Mouse (Mus musculus) myocyte (in vitro differentiated cells): Measurements from ENCODE around the gene Ypel3. TPM values are rescaled to one million over a fixed set of nuclear protein-coding genes. Genes with fewer than 3 reads are reported as not detected.

ENCODE experiments used
- H3K27me3 ChIP-seq: one replicate; pipeline ENCODE4 v1.6.1; 2011; ENCODE audit not compliant: control insufficient read depth, insufficient read depth, insufficient read length
- H3K36me3 ChIP-seq: one replicate; pipeline ENCODE4 v1.6.1; 2011; ENCODE audit not compliant: control insufficient read depth, insufficient read depth
- H3K4me2 ChIP-seq: one replicate; pipeline ENCODE4 v1.6.1; 2011; ENCODE audit warnings: low read depth, control low read depth
- H3K4me3 ChIP-seq: one replicate; pipeline ENCODE4 v1.5.1; 2011; ENCODE audit warnings: mild to moderate bottlenecking, control low read depth, moderate library complexity
- H3K79me2 ChIP-seq: one replicate; pipeline ENCODE4 v1.6.1; 2011; ENCODE audit not compliant: control insufficient read depth, insufficient read depth
- H3ac ChIP-seq: one replicate; pipeline ENCODE4 v1.6.1; 2011; ENCODE audit not compliant: control insufficient read depth, insufficient read length
- CEBPB ChIP-seq: IDR thresholded peaks from 2 replicates; pipeline ENCODE4 v1.6.1; 2011; ENCODE audit warnings: mild to moderate bottlenecking, moderate library complexity; ENCODE audit not compliant: poor library complexity, insufficient read depth, severe bottlenecking
- E2F4 ChIP-seq: IDR thresholded peaks from one replicate; pipeline ENCODE4 v1.6.1; 2011; ENCODE audit warnings: mild to moderate bottlenecking, control low read depth, moderate library complexity; ENCODE audit not compliant: insufficient read depth
- MAX ChIP-seq: IDR thresholded peaks from one replicate; pipeline ENCODE4 v1.6.1; 2011; ENCODE audit warnings: low read depth, mild to moderate bottlenecking, control low read depth
- MYOD1 ChIP-seq, 3 experiments: IDR thresholded peaks; one replicate each; pipeline ENCODE4 v1.6.1; 2011; ENCODE audit warnings: control low read depth in 2 of 3, low read depth in 2 of 3, mild to moderate bottlenecking in 2 of 3, moderate library complexity in 1 of 3; ENCODE audit not compliant: insufficient read length in 2 of 3, control insufficient read depth in 1 of 3
- MYOG ChIP-seq, 3 experiments: IDR thresholded peaks; one replicate each; pipeline ENCODE4 v1.6.1; 2011; ENCODE audit warnings: control low read depth in 2 of 3, low read depth in 2 of 3, mild to moderate bottlenecking in 2 of 3; ENCODE audit not compliant: insufficient read length in 2 of 3, control insufficient read depth in 1 of 3, insufficient read depth in 1 of 3
- POLR2A ChIP-seq: IDR thresholded peaks from one replicate; pipeline ENCODE4 v1.6.1; 2011; ENCODE audit warnings: low read depth, mild to moderate bottlenecking, control low read depth, moderate library complexity; ENCODE audit not compliant: insufficient read length
- POLR2AphosphoS2 ChIP-seq: IDR thresholded peaks from one replicate; pipeline ENCODE4 v1.6.1; 2011; ENCODE audit warnings: low read depth, control low read depth; ENCODE audit not compliant: insufficient read length
- REST ChIP-seq: IDR thresholded peaks from one replicate; pipeline ENCODE4 v1.6.1; 2011; ENCODE audit warnings: mild to moderate bottlenecking, control low read depth, moderate library complexity; ENCODE audit not compliant: insufficient read depth, insufficient read length
- SRF ChIP-seq: IDR thresholded peaks from one replicate; pipeline ENCODE4 v1.6.1; 2011; ENCODE audit warnings: low read depth; ENCODE audit not compliant: control insufficient read depth, insufficient read length
- TCF12 ChIP-seq: IDR thresholded peaks from one replicate; pipeline ENCODE4 v1.6.1; 2011; ENCODE audit warnings: mild to moderate bottlenecking, control low read depth; ENCODE audit not compliant: poor library complexity, insufficient read depth, severe bottlenecking
- TCF3 ChIP-seq: IDR thresholded peaks from one replicate; pipeline ENCODE4 v1.6.1; 2011; ENCODE audit warnings: low read depth, control low read depth; ENCODE audit not compliant: insufficient read length
- USF1 ChIP-seq: IDR thresholded peaks from one replicate; pipeline ENCODE4 v1.6.1; 2011; ENCODE audit warnings: low read depth, mild to moderate bottlenecking, control low read depth, moderate library complexity
- polyA plus RNA-seq: library from polyadenylated mRNA; unstranded; fragments of >200 nt; fragmentation: generic; extraction: Trizol; gene quantifications from one replicate; pipeline ENCODE4 v1.2.1, GENCODE M21; 2012; ENCODE audit warnings: missing spikeins

The Ypel3 gene
- polyA plus RNA-seq, 1 experiment, result 82.2 TPM

DNA sequence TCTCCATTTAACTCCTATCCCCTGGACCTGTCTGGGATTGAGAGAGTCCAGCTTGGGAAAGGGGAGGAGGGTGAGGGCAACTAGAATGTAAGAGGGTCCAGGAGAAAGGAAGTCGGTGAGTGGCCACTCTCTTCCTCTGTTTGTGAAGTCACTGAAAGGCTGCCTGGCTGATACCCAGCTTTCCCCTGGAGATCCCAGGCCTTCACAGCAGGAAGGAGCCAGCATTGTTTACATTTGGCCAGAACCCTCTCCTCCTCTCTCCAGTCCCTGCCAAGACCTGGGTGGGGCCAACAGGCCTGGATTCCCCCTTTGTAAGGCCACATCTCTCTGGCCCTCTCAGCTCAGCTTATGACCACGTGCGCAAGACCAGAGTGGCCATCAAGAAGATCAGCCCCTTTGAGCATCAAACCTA lies 16.4 kb upstream of the Ypel3 start:
- Histone ChIP-seq H3K27me3 (no peaks in the 10 kb centered on the region), H3K4me3 (peak overlapping the region; percentile 72), H3K4me2 (peak overlapping the region; percentile 82), H3K79me2 (peaks cover 7% of the 10 kb centered on the region), H3K36me3 (peaks cover 5% of the 10 kb centered on the region), H3ac (peak overlapping the region; percentile 81)
- TF ChIP-seq TCF3 (no peak), E2F4 (no peak), REST (no peak), MYOD1 (IDR thresholded peaks at IDR 0.05; ENCODE audit: control insufficient read depth in 1 of 3, insufficient read length in 2 of 3, low read depth in 2 of 3) (no peak), CEBPB (no peak), MYOG (IDR thresholded peaks at IDR 0.05; ENCODE audit: control insufficient read depth in 1 of 3, insufficient read depth in 1 of 3, insufficient read length in 2 of 3, low read depth in 2 of 3) (no peak), USF1 (no peak), SRF (no peak), POLR2AphosphoS2 (no peak), MAX (no peak), POLR2A (no peak), TCF12 (no peak)

DNA sequence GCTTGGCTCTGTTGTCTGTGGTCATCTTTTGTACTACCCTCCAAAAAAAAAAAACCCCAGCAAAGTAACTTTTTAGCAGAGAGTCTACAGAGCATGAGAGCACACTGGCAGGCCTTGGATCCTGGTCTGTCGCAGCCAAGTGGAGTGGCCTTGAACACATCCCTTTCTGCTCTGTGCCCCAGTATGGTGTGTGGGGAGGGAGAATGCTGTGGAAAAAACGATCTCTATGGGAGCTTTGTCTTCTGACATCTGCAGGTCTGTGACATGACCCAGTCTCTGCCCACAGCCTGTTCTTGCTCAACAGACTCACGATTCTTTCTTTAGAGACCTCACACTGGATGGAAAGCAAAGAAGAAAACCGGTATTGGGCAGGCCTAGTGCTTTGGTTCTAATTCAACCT lies 15.8 kb upstream of the Ypel3 start:
- Histone ChIP-seq H3K27me3 (no peaks in the 10 kb centered on the region), H3ac (no peak overlapping the region), H3K4me2 (peak overlapping the region; percentile 82), H3K36me3 (peaks cover 5% of the 10 kb centered on the region), H3K4me3 (peak overlapping the region; percentile 72), H3K79me2 (peaks cover 7% of the 10 kb centered on the region)
- TF ChIP-seq POLR2AphosphoS2 (no peak), MYOG (IDR thresholded peaks at IDR 0.05; ENCODE audit: control insufficient read depth in 1 of 3, insufficient read depth in 1 of 3, insufficient read length in 2 of 3, low read depth in 2 of 3) (no peak), MAX (no peak), TCF12 (no peak), MYOD1 (IDR thresholded peaks at IDR 0.05; ENCODE audit: control insufficient read depth in 1 of 3, insufficient read length in 2 of 3, low read depth in 2 of 3) (no peak)

DNA sequence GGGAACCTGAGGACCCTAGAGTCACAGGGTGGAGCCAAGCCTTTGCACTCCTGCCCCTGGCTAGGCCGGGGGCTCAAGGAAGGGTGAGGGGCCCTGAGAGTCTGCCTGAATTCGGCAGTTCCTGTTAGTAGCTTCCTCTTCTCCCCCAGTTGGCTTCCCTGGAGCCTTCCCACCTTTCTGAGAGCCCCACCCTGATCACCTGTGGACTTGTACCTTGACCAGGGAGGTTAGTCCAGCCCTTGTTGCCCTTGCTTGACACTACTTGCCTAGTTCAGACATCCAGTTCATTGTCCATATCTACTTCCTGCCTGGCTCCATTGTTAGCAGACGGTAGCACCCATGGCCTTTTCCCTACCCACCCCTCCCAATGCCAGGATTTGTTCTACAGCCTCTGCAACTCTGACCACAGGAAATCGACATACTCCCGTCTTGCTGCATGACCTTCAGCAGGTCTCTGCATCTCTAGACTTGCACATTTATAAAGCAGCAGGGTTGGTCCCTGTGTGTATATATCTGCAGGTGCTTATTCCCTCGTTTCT lies 15.2 kb upstream of the Ypel3 start:
- Histone ChIP-seq H3K4me2 (no peak overlapping the region), H3ac (no peak overlapping the region), H3K79me2 (peaks cover 7% of the 10 kb centered on the region), H3K36me3 (peaks cover 5% of the 10 kb centered on the region), H3K27me3 (no peaks in the 10 kb centered on the region), H3K4me3 (no peak overlapping the region)
- TF ChIP-seq USF1, result no peak
- TF ChIP-seq CEBPB, result no peak

DNA sequence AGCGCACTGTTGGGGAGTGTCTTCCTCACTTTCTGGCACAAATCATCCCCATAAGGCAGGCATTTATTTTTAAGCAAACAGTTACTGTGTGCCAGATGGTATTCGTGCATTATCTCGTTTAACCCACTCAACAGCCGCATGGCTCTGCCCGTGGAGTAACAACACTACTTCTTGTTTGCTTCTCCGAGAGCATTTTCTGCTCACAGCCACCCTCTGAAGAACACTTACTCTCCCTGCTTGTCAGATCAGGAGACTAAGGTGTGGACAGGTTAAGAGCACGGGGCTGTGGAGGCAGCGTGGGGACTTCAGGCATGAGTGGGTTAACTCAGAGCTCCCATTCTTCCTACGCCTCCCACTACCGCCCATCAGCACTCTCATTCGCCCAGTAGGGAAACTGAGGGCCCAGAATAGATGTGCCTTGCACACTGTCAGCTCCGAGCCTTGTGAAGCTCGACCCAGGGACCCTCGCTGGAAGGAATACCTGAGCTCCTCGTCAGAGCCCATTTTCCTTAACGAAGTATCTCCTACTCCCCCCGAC lies 14.2 kb upstream of the Ypel3 start:
- Histone ChIP-seq H3K4me3 (no peak overlapping the region), H3K4me2 (no peak overlapping the region)

DNA sequence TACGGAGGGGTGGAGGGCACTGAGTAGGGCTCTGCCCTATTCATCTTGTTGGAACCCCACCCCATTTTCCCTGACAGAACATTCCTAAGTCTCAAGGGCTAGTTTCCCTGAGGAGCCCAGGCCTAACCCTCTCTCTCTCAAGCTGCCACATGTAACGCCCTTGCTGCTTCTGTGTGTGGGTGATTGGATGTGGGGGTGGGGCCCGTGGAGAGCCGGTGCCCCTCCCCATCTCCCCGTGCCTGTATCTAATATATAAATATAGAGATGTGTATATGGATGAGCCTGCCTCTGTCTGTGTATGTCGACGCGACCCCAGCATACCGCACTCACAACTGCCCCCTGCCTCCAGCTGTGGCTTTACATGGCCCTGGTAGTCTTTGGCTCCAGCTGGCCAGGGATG lies 11.2 kb upstream of the Ypel3 start:
- Histone ChIP-seq H3K27me3 (no peaks in the 10 kb centered on the region), H3ac (no peak overlapping the region), H3K36me3 (peaks cover 5% of the 10 kb centered on the region), H3K79me2 (no peaks in the 10 kb centered on the region), H3K4me3 (no peak overlapping the region), H3K4me2 (no peak overlapping the region)
- TF ChIP-seq TCF12, result no peak
- no peak for TF ChIP-seq REST
- TF ChIP-seq POLR2A, result no peak
- TF ChIP-seq TCF3, result no peak
- TF ChIP-seq E2F4, result no peak
- TF ChIP-seq USF1, result no peak
- TF ChIP-seq POLR2AphosphoS2, result no peak
- no peak for TF ChIP-seq MYOG (IDR thresholded peaks at IDR 0.05; ENCODE audit: control insufficient read depth in 1 of 3, insufficient read depth in 1 of 3, insufficient read length in 2 of 3, low read depth in 2 of 3)
- no peak for TF ChIP-seq MAX
- TF ChIP-seq MYOD1 (IDR thresholded peaks at IDR 0.05; ENCODE audit: control insufficient read depth in 1 of 3, insufficient read length in 2 of 3, low read depth in 2 of 3), result no peak
- TF ChIP-seq SRF, result no peak
- no peak for TF ChIP-seq CEBPB

More for the DNA sequence above, 14.2 kb upstream of the Ypel3 start:
- H3K27me3 ChIP-seq, result no peaks in the 10 kb centered on the region
- H3ac ChIP-seq, result no peak overlapping the region
- H3K79me2 ChIP-seq, result peaks cover 7% of the 10 kb centered on the region
- peaks cover 5% of the 10 kb centered on the region for H3K36me3 ChIP-seq
- no peak for TF ChIP-seq TCF3
